Mouse (Mus musculus) liver (tissue): ENCODE results near the gene Dcaf11.
A peak's percentile ranks its signal among the peaks of the same experiment; 100 is the strongest.

ENCODE experiments used
- DNase-seq: peaks from one replicate; pipeline ENCODE4 v3.0.0-alpha.2; 2020; ENCODE audit warnings: mixed read lengths

Gene Dcaf11

GRCm38 (mm10) chr14:55557003-55557402 lies 2.8 kb upstream of the Dcaf11 start:
- peak; percentile 87 for DNase-seq

- no peak for DNase-seq
Observed at GRCm38 (mm10) chr14:55557587-55557986, 2.2 kb upstream of the Dcaf11 start.

GRCm38 (mm10) chr14:55558740-55559448 lies 912 bp upstream of the Dcaf11 start:
- DNase-seq = peak; percentile 32

GRCm38 (mm10) chr14:55560202-55561073 lies 632 bp downstream of the Dcaf11 start, which contains the start of gene A730061H03Rik:
Gene A730061H03Rik (minus strand): TSS chr14:55560406.
- DNase-seq = peak; percentile 99

GRCm38 (mm10) chr14:55561860-55562259 lies 2.1 kb downstream of the Dcaf11 start:
- no peak for DNase-seq

GRCm38 (mm10) chr14:55563249-55563648 lies 3.4 kb downstream of the Dcaf11 start:
- DNase-seq = no peak

- DNase-seq = no peak
Observed at GRCm38 (mm10) chr14:55565748-55566147, 5.9 kb downstream of the Dcaf11 start.

- DNase-seq = no peak
Observed at GRCm38 (mm10) chr14:55567496-55567895, 7.7 kb downstream of the Dcaf11 start.

GRCm38 (mm10) chr14:55570588-55570987 lies 10.8 kb downstream of the Dcaf11 start:
- no peak for DNase-seq

- no peak for DNase-seq
Observed at GRCm38 (mm10) chr14:55571760-55572159, 12.0 kb downstream of the Dcaf11 start.

- no peak for DNase-seq
Observed at GRCm38 (mm10) chr14:55575302-55575701, 15.5 kb downstream of the Dcaf11 start, which contains the start of gene Fitm1. Gene Fitm1 (plus strand): TSS chr14:55575617.

- DNase-seq = no peak
Observed at GRCm38 (mm10) chr14:55575711-55576110, 15.9 kb downstream of the Dcaf11 start.

GRCm38 (mm10) chr14:55576376-55576775 lies 16.6 kb downstream of the Dcaf11 start:
- DNase-seq = no peak

- peak; percentile 83 for DNase-seq
Observed at GRCm38 (mm10) chr14:55577871-55578667, 18.3 kb downstream of the Dcaf11 start, which contains the start of gene Psme1. Gene Psme1 (plus strand): TSS chr14:55578123.

- peak; percentile 51 for DNase-seq
Observed at GRCm38 (mm10) chr14:55578668-55579269, 19.0 kb downstream of the Dcaf11 start.

- DNase-seq = no peak
Observed at GRCm38 (mm10) chr14:55579511-55580496, 20.0 kb downstream of the Dcaf11 start.

- DNase-seq = no peak
Observed at GRCm38 (mm10) chr14:55580731-55581130, 20.9 kb downstream of the Dcaf11 start.

GRCm38 (mm10) chr14:55581981-55582681 lies 22.3 kb downstream of the Dcaf11 start:
- DNase-seq = peak; percentile 30

- DNase-seq = no peak
Observed at GRCm38 (mm10) chr14:55584303-55584701, 24.5 kb downstream of the Dcaf11 start.
